Mouse (Mus musculus) olfactory bulb, adult 2 months (tissue): ENCODE data around the gene Rsl1. TPM values are rescaled to one million over a fixed set of nuclear protein-coding genes. Genes with fewer than 3 reads are reported as not detected.
"Not testable (repeated sequence)": the region's sequence is repeated elsewhere in the genome, so short reads cannot be mapped to it uniquely, and the experiment has no call there.

Experiments used
- H3K27ac ChIP-seq: fragments of 200-500 bp; 2 replicates; pipeline ENCODE4 v1.5.1; 2012; ENCODE audit warnings: low read depth, low read length; ENCODE audit not compliant: insufficient read depth
- H3K4me1 ChIP-seq: fragments of 200-500 bp; 2 replicates; pipeline ENCODE4 v1.6.1; 2012; ENCODE audit warnings: low read length; ENCODE audit not compliant: control insufficient read depth, insufficient read depth
- H3K4me3 ChIP-seq: fragments of 200-500 bp; 2 replicates; pipeline ENCODE4 v1.5.1; 2012; ENCODE audit warnings: mild to moderate bottlenecking, low read depth, low read length, moderate library complexity; ENCODE audit not compliant: insufficient read depth
- CTCF ChIP-seq: fragments of 200-500 bp; IDR thresholded peaks from 2 replicates; pipeline ENCODE4 v1.5.1; 2012; ENCODE audit warnings: low read depth, mild to moderate bottlenecking, low read length, moderate library complexity; ENCODE audit not compliant: insufficient read depth
- POLR2A ChIP-seq: fragments of 200-500 bp; IDR thresholded peaks from 2 replicates; pipeline ENCODE4 v1.6.1; 2012; ENCODE audit warnings: mild to moderate bottlenecking, low read depth, low read length, moderate library complexity; ENCODE audit not compliant: insufficient read depth
- WGBS: fragments of 180-500 bp; shearing (Covaris S2); methylation state at CpG from one replicate; pipeline ENCODE4 v1.1.7; 2018; 5-methylcytosine and 5-hydroxymethylcytosine counted together
- polyA plus RNA-seq: library from polyadenylated mRNA; stranded (reverse); fragments of >200 nt; gene quantifications from 2 replicates; pipeline ENCODE4 v1.2.4, GENCODE M21; 2012; ENCODE audit warnings: low replicate concordance; ENCODE audit not compliant: missing spikeins, insufficient read depth, insufficient read length

Gene Rsl1
- not detected in 2 replicates for polyA plus RNA-seq

GRCm38 (mm10) chr13:67172991-67173722 lies at the start of gene Rsl1:
Gene Rsl1, plus strand, starts transcription at chr13:67173182.
- H3K4me1 ChIP-seq: not testable (repeated sequence)
- peak within 1 kb of the TSS; percentile 21; the same call in 1 of the 2 replicates for H3K27ac ChIP-seq
- H3K4me3 ChIP-seq: peak within 1 kb of the TSS; percentile 99
- under 1% methylated on average over 17 of the region's 17 CpGs for WGBS

- WGBS: 93% methylated on average over 1 of the region's 1 CpGs
- no peak overlapping the region for H3K27ac ChIP-seq
- TF ChIP-seq POLR2A: no peak
- TF ChIP-seq CTCF: no peak
- no peak overlapping the region for H3K4me3 ChIP-seq
- no peaks in the 10 kb centered on the region for H3K4me1 ChIP-seq
Observed at GRCm38 (mm10) chr13:67124460-67124859, 48.5 kb upstream of the Rsl1 start.

- not testable (repeated sequence) for H3K27ac ChIP-seq, H3K4me1 ChIP-seq, H3K4me3 ChIP-seq
- 71% methylated on average over 10 of the region's 10 CpGs for WGBS
Observed at GRCm38 (mm10) chr13:67127507-67127906, 45.5 kb upstream of the Rsl1 start.

GRCm38 (mm10) chr13:67128038-67128721 lies 44.8 kb upstream of the Rsl1 start:
- no peaks in the 10 kb centered on the region for H3K4me1 ChIP-seq
- WGBS: under 1% methylated on average over 18 of the region's 18 CpGs
- H3K27ac ChIP-seq: peak overlapping the region; percentile 1; the same call in 1 of the 2 replicates
- peak overlapping the region; percentile 69 for H3K4me3 ChIP-seq
- no peak for TF ChIP-seq CTCF
- 0 out of 2 replicates have a peak, but pooled peaks have one; percentile 21 for TF ChIP-seq POLR2A

- not testable (repeated sequence) for H3K4me1 ChIP-seq
Observed at GRCm38 (mm10) chr13:67166122-67166521, 6.9 kb upstream of the Rsl1 start.

GRCm38 (mm10) chr13:67173723-67174055 lies 707 bp downstream of the Rsl1 start:
- Histone ChIP-seq H3K4me3 (peak overlapping the region; percentile 99), H3K27ac (no peak overlapping the region), H3K4me1 (0 out of 2 replicates have a peak, but pooled peaks cover 3% of the 10 kb centered on the region)
- TF ChIP-seq CTCF (no peak), POLR2A (no peak)
- 13% methylated on average over 5 of the region's 5 CpGs for WGBS

More at GRCm38 (mm10) chr13:67166122-67166521, 6.9 kb upstream of the Rsl1 start:
- not testable (repeated sequence) for H3K27ac ChIP-seq, H3K4me3 ChIP-seq
- WGBS: 69% methylated on average over 4 of the region's 4 CpGs

GRCm38 (mm10) chr13:67194340-67194894 lies 21.4 kb downstream of the Rsl1 start, which contains the start of gene Zfp455:
Gene Zfp455, plus strand, starts transcription at chr13:67194506.
- Histone ChIP-seq H3K4me1 (no peaks in the 10 kb centered on the region; the same call in 1 of the 2 replicates), H3K27ac (no peak within 1 kb of the TSS; the same call in 1 of the 2 replicates), H3K4me3 (peak within 1 kb of the TSS; percentile 100)
- no peak for TF ChIP-seq CTCF
- TF ChIP-seq POLR2A: no peak
- 2% methylated on average over 13 of the region's 13 CpGs for WGBS

GRCm38 (mm10) chr13:67201656-67202055 lies 28.7 kb downstream of the Rsl1 start:
- 78% methylated on average over 3 of the region's 3 CpGs for WGBS
- Histone ChIP-seq H3K4me3 (no peak overlapping the region), H3K27ac (no peak overlapping the region), H3K4me1 (no peaks in the 10 kb centered on the region)
- TF ChIP-seq POLR2A: no peak
- no peak for TF ChIP-seq CTCF

GRCm38 (mm10) chr13:67214015-67214607 lies 41.1 kb downstream of the Rsl1 start:
- Histone ChIP-seq H3K27ac (no peak overlapping the region), H3K4me1 (no peaks in the 10 kb centered on the region), H3K4me3 (no peak overlapping the region)
- TF ChIP-seq CTCF (no peak), POLR2A (no peak)
- WGBS: 63% methylated on average over 4 of the region's 4 CpGs

Other genes starting within 250 kb of the Rsl1 start
- not detected in 2 replicates for gene Zfp712, start 112.0 kb upstream of the Rsl1 start, polyA plus RNA-seq
- not detected in 2 replicates for gene Zfp708, start 75.2 kb upstream of the Rsl1 start, polyA plus RNA-seq
- not detected in 2 replicates for gene Gm28557, start 64.6 kb upstream of the Rsl1 start, polyA plus RNA-seq
- gene Rslcan18, start 56.9 kb upstream of the Rsl1 start, polyA plus RNA-seq: not detected in 2 replicates
- not detected in 2 replicates for gene Zfp759, start 51.5 kb upstream of the Rsl1 start, polyA plus RNA-seq
- not detected in 2 replicates for gene Zfp455, start 21.3 kb downstream of the Rsl1 start, polyA plus RNA-seq
- not detected in 2 replicates for gene Zfp458, start 105.3 kb downstream of the Rsl1 start, polyA plus RNA-seq
- gene Zfp457, start 133.3 kb downstream of the Rsl1 start, polyA plus RNA-seq: not detected in 2 replicates
- not detected in 2 replicates for gene Zfp595, start 159.4 kb downstream of the Rsl1 start, polyA plus RNA-seq
- not detected in 2 replicates for gene Gm28044, start 187.4 kb downstream of the Rsl1 start, polyA plus RNA-seq
- not detected in 2 replicates for gene Zfp953, start 187.4 kb downstream of the Rsl1 start, polyA plus RNA-seq
- not detected in 2 replicates for gene Gm28041, start 202.6 kb downstream of the Rsl1 start, polyA plus RNA-seq
- gene Zfp456, start 202.6 kb downstream of the Rsl1 start, polyA plus RNA-seq: not detected in 2 replicates
- gene Zfp429, start 226.6 kb downstream of the Rsl1 start, polyA plus RNA-seq: not detected in 2 replicates
- gene Zfp459, start 248.2 kb downstream of the Rsl1 start, polyA plus RNA-seq: not detected in 2 replicates